Mouse (Mus musculus) hindbrain, embryonic 11.5 days (tissue): ENCODE results near the gene Tle4. TPM values are rescaled to one million over a fixed set of nuclear protein-coding genes. Genes with fewer than 3 reads are reported as not detected.
A peak's percentile ranks its signal among the peaks of the same experiment; 100 is the strongest.

Experiments
- ATAC-seq: fragments of 200-750 bp; cut with Nextera tagmentation; 2 replicates; pipeline ENCODE4 v1.8.0; 2017; ENCODE audit warnings: mild to moderate bottlenecking, moderate TSS enrichment, moderate library complexity; ENCODE audit not compliant: low FRiP score
- DNase-seq: peaks from one replicate; pipeline ENCODE4 v3.0.0-alpha.2; 2015; ENCODE audit warnings: low spot score
- H3K27ac ChIP-seq: fragments of 300-500 bp; sonication (generic); 2 replicates; pipeline ENCODE4 v1.5.1; 2014; ENCODE audit warnings: mild to moderate bottlenecking, low read depth, low read length
- H3K27me3 ChIP-seq: fragments of 300-500 bp; sonication (generic); 2 replicates; pipeline ENCODE4 v1.6.1; 2014; ENCODE audit warnings: mild to moderate bottlenecking, low read length, moderate library complexity, mixed read lengths; ENCODE audit not compliant: control insufficient read depth, insufficient read depth
- H3K36me3 ChIP-seq: fragments of 300-500 bp; sonication (generic); 2 replicates; pipeline ENCODE4 v1.6.1; 2014; ENCODE audit warnings: mild to moderate bottlenecking, low read length, moderate library complexity, mixed read lengths; ENCODE audit not compliant: control insufficient read depth, insufficient read depth
- H3K4me1 ChIP-seq: fragments of 300-500 bp; sonication (generic); replicated peaks from 2 replicates; pipeline ENCODE4 v1.6.1; 2014; ENCODE audit warnings: low read length, mixed read lengths; ENCODE audit not compliant: control insufficient read depth, insufficient read depth
- H3K4me2 ChIP-seq: fragments of 300-500 bp; sonication (generic); replicated peaks from 2 replicates; pipeline ENCODE4 v1.6.1; 2014; ENCODE audit warnings: mild to moderate bottlenecking, low read depth, low read length
- H3K4me3 ChIP-seq: fragments of 300-500 bp; sonication (generic); 2 replicates; pipeline ENCODE4 v1.5.1; 2014; ENCODE audit warnings: low read depth, low read length
- H3K9ac ChIP-seq: fragments of 300-500 bp; sonication (generic); 2 replicates; pipeline ENCODE4 v1.6.1; 2014; ENCODE audit warnings: low read depth, low read length
- H3K9me3 ChIP-seq: fragments of 300-500 bp; sonication (generic); 2 replicates; pipeline ENCODE4 v1.6.1; 2016; ENCODE audit warnings: low read length; ENCODE audit not compliant: control insufficient read depth
- WGBS: fragments of 180-500 bp; shearing (Covaris S2); extraction: QIAGEN DNeasy Blood & Tissue Kit; methylation state at CpG from one replicate; pipeline ENCODE4 v1.1.7; 2014; 5-methylcytosine and 5-hydroxymethylcytosine counted together
- polyA plus RNA-seq: library from polyadenylated mRNA; unstranded; fragments of >200 nt; fragmentation: Nextera tagmentation; extraction: Ambion mirVana; gene quantifications from 2 replicates; pipeline ENCODE4 v1.2.1, GENCODE M21; 2014

Tle4 gene
- polyA plus RNA-seq, 1 experiment from 2014 or later, result 23.2 TPM

- H3K36me3 ChIP-seq, result no peaks in the 10 kb centered on the region
- H3K27me3 ChIP-seq, result no peaks in the 10 kb centered on the region
- H3K4me1 ChIP-seq, result peaks cover 3% of the 10 kb centered on the region; the same call in 1 of the 2 replicates
- H3K9ac ChIP-seq, result no peak overlapping the region
- WGBS, result 76% methylated on average over 7 of the region's 7 CpGs
- no peak overlapping the region for H3K4me2 ChIP-seq
- DNase-seq (no peak), ATAC-seq (no peak)
- H3K9me3 ChIP-seq, result no peaks in the 10 kb centered on the region
- no peak overlapping the region for H3K4me3 ChIP-seq
- H3K27ac ChIP-seq, result no peak overlapping the region
Measured at GRCm38 (mm10) chr19:14437226-14437625, 160.6 kb downstream of the Tle4 start.

- Histone ChIP-seq H3K4me3 (no peak overlapping the region), H3K4me2 (no peak overlapping the region), H3K9ac (no peak overlapping the region), H3K27me3 (no peaks in the 10 kb centered on the region), H3K27ac (no peak overlapping the region), H3K9me3 (no peaks in the 10 kb centered on the region), H3K36me3 (no peaks in the 10 kb centered on the region), H3K4me1 (peaks cover 3% of the 10 kb centered on the region; the same call in 1 of the 2 replicates)
- WGBS, result 74% methylated on average over 2 of the region's 2 CpGs
- no peak for DNase-seq
- ATAC-seq, result no peak
Measured at GRCm38 (mm10) chr19:14436567-14436966, 161.3 kb downstream of the Tle4 start.

DNA sequence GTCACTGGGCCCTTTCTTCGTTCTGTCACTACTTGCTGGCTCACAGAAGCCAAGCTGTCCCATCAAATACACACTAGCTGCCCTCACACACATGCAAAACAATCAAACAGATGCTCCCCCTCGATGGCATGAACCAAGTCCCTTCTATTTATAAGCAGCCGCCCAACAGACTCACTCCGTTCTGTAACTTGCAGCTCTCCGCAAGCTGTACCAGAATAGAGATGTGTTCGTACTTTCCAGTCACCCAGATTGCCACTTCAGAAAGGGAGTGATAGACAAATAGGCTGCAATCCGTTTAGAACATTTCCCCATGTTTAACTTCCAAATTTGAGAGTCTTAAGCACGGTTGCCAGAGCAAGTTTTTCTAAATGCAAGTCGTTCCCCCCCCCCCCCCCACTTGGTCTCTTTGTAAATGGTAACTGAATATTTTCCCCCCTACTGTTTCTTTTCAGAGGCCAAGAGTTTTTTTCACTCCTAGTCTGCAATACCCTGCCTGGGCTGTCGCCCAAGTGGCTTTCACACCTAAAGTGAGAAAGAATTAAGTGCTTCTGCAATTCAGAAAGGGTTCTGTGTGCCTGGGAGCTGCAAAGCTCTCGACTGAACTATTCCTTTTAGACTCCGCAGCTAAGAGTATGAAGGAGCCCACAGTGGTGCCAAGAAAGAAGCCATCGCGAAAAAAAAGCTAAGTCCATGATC lies 162.0 kb downstream of the Tle4 start:
- no peak for DNase-seq
- 21% methylated on average over 14 of the region's 14 CpGs for WGBS
- H3K27me3 ChIP-seq, result no peaks in the 10 kb centered on the region
- no peaks in the 10 kb centered on the region for H3K9me3 ChIP-seq
- peaks cover 3% of the 10 kb centered on the region; the same call in 1 of the 2 replicates for H3K4me1 ChIP-seq
- H3K4me3 ChIP-seq, result no peak overlapping the region
- no peaks in the 10 kb centered on the region for H3K36me3 ChIP-seq
- H3K27ac ChIP-seq, result 0 out of 2 replicates have a peak overlapping the region, but pooled peaks have one; percentile 20
- peak; percentile 63; the same call in 1 of the 2 replicates for ATAC-seq
- no peak overlapping the region for H3K4me2 ChIP-seq
- H3K9ac ChIP-seq, result no peak overlapping the region

DNA sequence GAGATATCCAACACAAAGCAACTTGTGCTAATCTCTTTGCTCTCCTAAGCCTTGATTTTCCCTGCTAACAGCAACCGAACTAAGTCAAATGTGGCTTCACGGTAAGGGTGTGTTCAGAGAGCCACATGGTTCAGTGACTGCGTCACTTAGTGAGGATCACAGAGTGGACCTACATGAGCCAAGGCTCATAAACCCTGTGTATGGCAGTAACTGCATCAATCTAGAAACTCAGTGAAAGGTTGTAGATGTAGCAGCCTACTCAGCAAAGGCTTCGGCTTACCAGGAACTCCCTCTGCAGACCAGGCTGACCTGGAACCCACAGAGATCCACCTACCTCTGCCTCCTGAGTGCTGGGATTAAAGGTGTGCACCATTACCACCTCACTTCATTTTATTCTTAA lies 164.0 kb downstream of the Tle4 start:
- Histone ChIP-seq H3K4me2 (no peak overlapping the region), H3K4me3 (no peak overlapping the region), H3K9ac (no peak overlapping the region), H3K9me3 (no peaks in the 10 kb centered on the region), H3K27ac (no peak overlapping the region), H3K27me3 (no peaks in the 10 kb centered on the region), H3K4me1 (peaks cover 3% of the 10 kb centered on the region; the same call in 1 of the 2 replicates), H3K36me3 (no peaks in the 10 kb centered on the region)
- DNase-seq, result no peak
- 92% methylated on average over 4 of the region's 4 CpGs for WGBS
- ATAC-seq, result no peak

DNA sequence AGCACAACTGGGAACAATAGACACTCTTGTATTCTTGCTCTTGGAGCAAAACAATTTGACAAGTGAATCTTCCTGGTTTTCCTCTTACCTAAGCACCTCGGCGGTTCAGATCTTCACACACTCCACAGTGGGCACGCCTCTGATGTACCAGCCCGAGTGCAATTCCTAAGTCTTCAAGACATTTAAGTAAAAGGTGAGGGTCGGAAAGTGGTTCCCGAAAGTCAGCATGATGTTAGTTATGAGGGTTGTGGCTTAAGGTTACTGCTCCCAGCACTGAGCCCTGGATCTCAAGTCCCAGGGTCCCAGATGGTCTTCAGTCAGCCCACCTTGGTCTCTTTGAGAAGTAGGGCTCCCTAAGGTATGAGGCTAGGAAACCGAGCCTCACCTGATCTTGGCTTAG lies 165.4 kb downstream of the Tle4 start:
- Histone ChIP-seq H3K4me1 (peaks cover 3% of the 10 kb centered on the region; the same call in 1 of the 2 replicates), H3K27ac (no peak overlapping the region), H3K4me3 (no peak overlapping the region), H3K4me2 (no peak overlapping the region), H3K27me3 (no peaks in the 10 kb centered on the region), H3K9ac (no peak overlapping the region), H3K9me3 (no peaks in the 10 kb centered on the region), H3K36me3 (no peaks in the 10 kb centered on the region)
- DNase-seq (no peak), ATAC-seq (no peak)
- WGBS, result 91% methylated on average over 7 of the region's 7 CpGs

DNA sequence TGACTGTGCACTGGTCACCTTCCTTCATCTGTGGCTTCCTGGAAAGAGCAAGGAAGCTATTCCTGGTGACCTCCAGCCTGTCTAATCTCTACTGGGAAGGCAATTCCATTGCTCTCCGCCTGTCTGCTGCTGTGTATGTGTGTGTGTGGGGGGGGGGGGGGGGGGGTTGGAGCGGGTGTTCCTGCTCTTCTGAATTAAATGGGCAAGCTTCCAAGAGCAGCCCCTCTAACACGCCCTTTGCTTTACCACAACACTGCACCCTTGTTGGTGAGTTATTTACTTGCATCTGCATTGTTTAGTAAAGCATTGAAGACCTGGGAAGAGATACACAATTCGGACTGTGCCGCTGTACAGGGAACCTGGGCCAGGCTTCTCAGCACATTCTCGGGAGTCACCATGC lies 170.9 kb downstream of the Tle4 start:
- ATAC-seq, result no peak
- H3K36me3 ChIP-seq, result no peaks in the 10 kb centered on the region
- 66% methylated on average over 6 of the region's 6 CpGs for WGBS

DNA sequence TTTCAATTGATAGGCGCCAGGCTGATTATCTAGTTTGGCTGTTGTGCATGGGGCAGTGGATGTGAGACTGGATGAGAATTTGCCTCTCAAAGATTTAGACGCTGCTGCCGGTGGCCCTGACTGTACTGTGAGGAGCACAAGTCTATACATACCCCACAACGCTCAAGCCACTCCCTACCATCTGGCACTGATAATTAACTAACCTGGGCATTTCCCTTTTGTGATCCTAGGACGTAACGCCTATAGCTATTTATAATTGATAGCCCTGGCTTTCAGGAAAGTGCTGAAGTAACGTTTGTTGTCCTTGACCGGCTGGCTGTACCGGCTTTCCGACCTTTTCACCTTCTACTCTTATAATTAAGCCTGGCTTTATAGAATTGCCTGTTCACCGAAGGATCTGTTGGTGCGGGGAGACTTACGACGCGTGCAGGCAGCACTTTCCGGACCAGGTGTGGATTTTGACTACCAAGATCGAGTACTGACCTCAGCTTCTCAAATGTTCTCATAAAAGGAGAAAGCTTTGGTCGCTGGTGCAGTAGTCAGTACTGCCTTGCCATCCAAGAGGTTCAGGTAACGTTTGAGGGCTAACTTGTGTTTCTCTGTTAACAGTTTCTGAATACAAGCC lies 171.5 kb downstream of the Tle4 start:
- Histone ChIP-seq H3K9ac (no peak overlapping the region), H3K27ac (no peak overlapping the region), H3K27me3 (no peaks in the 10 kb centered on the region), H3K4me2 (no peak overlapping the region), H3K4me3 (no peak overlapping the region), H3K4me1 (no peaks in the 10 kb centered on the region), H3K9me3 (no peaks in the 10 kb centered on the region), H3K36me3 (no peaks in the 10 kb centered on the region)
- no peak for ATAC-seq
- DNase-seq, result no peak
- WGBS, result 57% methylated on average over 19 of the region's 19 CpGs

More for the DNA sequence above, 170.9 kb downstream of the Tle4 start:
- Histone ChIP-seq H3K9ac (no peak overlapping the region), H3K27ac (no peak overlapping the region), H3K4me3 (no peak overlapping the region), H3K27me3 (no peaks in the 10 kb centered on the region), H3K9me3 (no peaks in the 10 kb centered on the region), H3K4me2 (no peak overlapping the region), H3K4me1 (no peaks in the 10 kb centered on the region)
- no peak for DNase-seq

GRCm38 (mm10) chr19:14425122-14425521 lies 172.7 kb downstream of the Tle4 start:
- Histone ChIP-seq H3K4me2 (no peak overlapping the region), H3K27me3 (no peaks in the 10 kb centered on the region), H3K36me3 (no peaks in the 10 kb centered on the region), H3K27ac (no peak overlapping the region), H3K4me3 (no peak overlapping the region), H3K4me1 (no peaks in the 10 kb centered on the region), H3K9me3 (no peaks in the 10 kb centered on the region), H3K9ac (no peak overlapping the region)
- 90% methylated on average over 6 of the region's 6 CpGs for WGBS
- ATAC-seq (no peak), DNase-seq (no peak)
